In the genomic region with DNA sequence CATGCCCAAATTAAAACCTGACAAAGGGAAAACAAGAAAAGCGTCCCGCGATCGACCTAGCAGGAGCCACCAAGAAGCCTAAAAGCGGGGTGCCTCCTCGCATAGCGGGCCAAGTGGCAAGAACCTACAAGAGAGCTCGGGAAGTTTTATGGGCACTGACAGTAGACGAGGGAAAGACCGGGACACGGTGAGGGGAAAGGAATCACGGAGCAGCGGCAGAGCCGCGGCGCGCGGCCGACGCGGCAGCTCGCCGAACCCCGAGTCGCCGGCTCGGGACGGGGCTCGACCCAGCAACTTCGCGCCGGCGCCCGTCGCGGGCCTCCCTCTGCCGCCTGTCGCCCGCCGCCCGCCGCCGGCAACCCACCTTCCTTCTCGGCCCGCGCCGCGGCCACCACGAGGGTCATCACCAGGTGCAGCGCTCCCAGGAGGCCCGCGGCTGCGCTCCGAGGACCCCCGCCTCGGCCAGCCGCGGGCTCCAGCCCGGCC, we compare ENCODE assay signal across 8 mouse cellular contexts. TPM values are rescaled to one million over a fixed set of nuclear protein-coding genes. Genes with fewer than 3 reads are reported as not detected.
DNase-seq lines count a peak whose midpoint lies in the region; ATAC-seq and TF ChIP-seq lines count a peak whose summit lies in the region.

No protein-coding gene starts in this region.

- H3K4me1 ChIP-seq in heart, embryonic 14.5 days (ENCODE audit: control insufficient read depth in 2 of 2, insufficient read depth in 2 of 2, low read length in 2 of 2) = peaks cover 5 to 28% of the 10 kb centered on the region in 2 experiments
- H3K4me1 ChIP-seq in limb, embryonic 10.5 days = peaks cover 20% of the 10 kb centered on the region
- peaks cover 23% of the 10 kb centered on the region; the same call in 1 of the 2 replicates for H3K4me1 ChIP-seq in midbrain, postnatal 0 days (ENCODE audit: insufficient read depth, low read length)

- ATAC-seq in heart, embryonic 14.5 days (ENCODE audit: insufficient number of reproducible peaks, insufficient read depth, low FRiP score, low read depth) = peak; percentile 22; the same call in 1 of the 2 replicates
- no peak; the same call in 1 of the 2 replicates for ATAC-seq in midbrain, postnatal 0 days (ENCODE audit: low FRiP score)

- no peaks in the 10 kb centered on the region for H3K27me3 ChIP-seq in heart, embryonic 14.5 days (ENCODE audit: control insufficient read depth, insufficient read depth, low read length)
- no peaks in the 10 kb centered on the region for H3K27me3 ChIP-seq in limb, embryonic 10.5 days (ENCODE audit: low read depth, poor library complexity, severe bottlenecking)
- H3K27me3 ChIP-seq in midbrain, postnatal 0 days (ENCODE audit: insufficient read depth, low read length) = no peaks in the 10 kb centered on the region

- no peaks in the 10 kb centered on the region for H3K36me3 ChIP-seq in heart, embryonic 14.5 days (ENCODE audit: control insufficient read depth, insufficient read depth, low read length)
- H3K36me3 ChIP-seq in limb, embryonic 10.5 days = no peaks in the 10 kb centered on the region
- H3K36me3 ChIP-seq in midbrain, postnatal 0 days (ENCODE audit: insufficient read depth, low read length) = no peaks in the 10 kb centered on the region

- peak overlapping the region; percentile 98 for H3K9ac ChIP-seq in heart, embryonic 14.5 days (ENCODE audit: low read length)
- H3K9ac ChIP-seq in midbrain, postnatal 0 days (replicated peaks; ENCODE audit: low read length, poor library complexity, severe bottlenecking) = peak overlapping the region; percentile 97

- peak overlapping the region; percentile 70 for H3K4me2 ChIP-seq in heart, embryonic 14.5 days (ENCODE audit: low read length)
- peak overlapping the region; percentile 64 for H3K4me2 ChIP-seq in midbrain, postnatal 0 days (ENCODE audit: low read depth, low read length, poor library complexity, severe bottlenecking)

- TF ChIP-seq CTCF in layer of hippocampus, adult 2 months (conservative IDR thresholded peaks at IDR 0.05) = no peak
- no peak for TF ChIP-seq CTCF in midbrain, postnatal 0 days (IDR thresholded peaks at IDR 0.05)

- peak overlapping the region; percentile 98 for H3K4me3 ChIP-seq in layer of hippocampus, adult 2 months
- H3K4me3 ChIP-seq in heart, embryonic 14.5 days (ENCODE audit: control insufficient read depth in 1 of 2, insufficient read depth in 1 of 2, low read depth in 1 of 2, low read length in 2 of 2) = peak overlapping the region; percentile 80 to 97
- H3K4me3 ChIP-seq in limb, embryonic 10.5 days = peak overlapping the region; percentile 98
- peak overlapping the region; percentile 98 for H3K4me3 ChIP-seq in midbrain, postnatal 0 days (ENCODE audit: low read depth, low read length)

- DNase-seq in layer of hippocampus, adult 2 months (ENCODE audit: low spot score in 2 of 2) = peak in 1 of 2 experiments; percentile 27
- no peak for DNase-seq in layer of hippocampus, adult 9-11 months
- peak; percentile 48 for DNase-seq in MN1 (ENCODE audit: low spot score)
- DNase-seq in cerebellum, postnatal 25 days = peak; percentile 61 to 62
- DNase-seq in limb, embryonic 10.5 days (ENCODE audit: low spot score) = peak; percentile 71
- peak; percentile 25 for DNase-seq in midbrain, postnatal 0 days (ENCODE audit: low spot score)
- DNase-seq in thymus, postnatal 14 days = peak; percentile 57

- peak overlapping the region; percentile 99 for H3K27ac ChIP-seq in layer of hippocampus, adult 2 months
- H3K27ac ChIP-seq in heart, embryonic 14.5 days (replicated peaks in 1 of 2; ENCODE audit: control insufficient read depth in 1 of 2, insufficient read depth in 1 of 2, low read depth in 2 of 2, low read length in 2 of 2) = peak overlapping the region; percentile 81 to 90
- peak overlapping the region; percentile 98 for H3K27ac ChIP-seq in limb, embryonic 10.5 days
- peak overlapping the region; percentile 98 for H3K27ac ChIP-seq in midbrain, postnatal 0 days (ENCODE audit: low read depth, low read length)

- under 1% methylated on average over 53 of the region's 59 CpGs for WGBS in heart, embryonic 14.5 days
- WGBS in limb, embryonic 10.5 days = under 1% methylated on average over 58 of the region's 59 CpGs
- WGBS in midbrain, postnatal 0 days = under 1% methylated on average over 40 of the region's 59 CpGs

- H3K9me3 ChIP-seq in heart, embryonic 14.5 days (ENCODE audit: control insufficient read depth, low read length) = no peaks in the 10 kb centered on the region
- no peaks in the 10 kb centered on the region for H3K9me3 ChIP-seq in limb, embryonic 10.5 days (replicated peaks)
- no peaks in the 10 kb centered on the region for H3K9me3 ChIP-seq in midbrain, postnatal 0 days (ENCODE audit: low read length)

RNA-seq across cellular contexts. Expression of gene Tmem131, which starts 4.6 kb away (rescaled TPM):
- 10 to 100 TPM; 58.1 to 62.1 TPM for total RNA-seq in layer of hippocampus, adult 2 months (2021)
- 9.5 and 10.0 TPM in 2 replicates for polyA plus RNA-seq in heart, embryonic 14.5 days (2014; fragmentation: Nextera tagmentation; extraction: Ambion mirVana)
- polyA plus RNA-seq in limb, embryonic 10.5 days (2016; fragmentation: Nextera tagmentation; extraction: Ambion mirVana) = 13.4 and 13.8 TPM in 2 replicates
- 25.8 and 36.8 TPM in 2 replicates for total RNA-seq in midbrain, postnatal 0 days (2014; rRNA removed)
- polyA plus RNA-seq in midbrain, postnatal 0 days (2015; fragmentation: Nextera tagmentation; extraction: Ambion mirVana) = 8.6 and 11.1 TPM in 2 replicates
